Comparison of ENCODE assay signal across 11 mouse cellular contexts in genomic region chr7:45919761-45920160, GRCm38 (mm10). TPM values are rescaled to one million over a fixed set of nuclear protein-coding genes. Genes with fewer than 3 reads are reported as not detected.
DNase-seq lines count a peak whose midpoint lies in the region; ATAC-seq lines count a peak whose summit lies in the region.
"Had no signal": no experiment of that assay in that cellular context is flagged by ENCODE, and none has a peak within 500 bp of the region (broad histone marks: within the 10 kb centered on the region; RNA-seq: fewer than 3 reads in every experiment).

No protein-coding gene starts in this region.

- H3K4me1 ChIP-seq in erythroblast, embryonic 14.5 days (ENCODE audit: control insufficient read depth), result peaks cover 86% of the 10 kb centered on the region
- H3K4me1 ChIP-seq in lung, embryonic 15.5 days, result peaks cover 66% of the 10 kb centered on the region
- H3K4me1 ChIP-seq in hindbrain, embryonic 15.5 days (replicated peaks), result peaks cover 46% of the 10 kb centered on the region
- H3K4me1 ChIP-seq in neural tube, embryonic 14.5 days (ENCODE audit: control insufficient read depth, insufficient read depth, low read length), result peaks cover 22% of the 10 kb centered on the region

- peaks cover 30% of the 10 kb centered on the region for H3K36me3 ChIP-seq in erythroblast, embryonic 14.5 days (ENCODE audit: control insufficient read depth)
- H3K36me3 ChIP-seq in lung, embryonic 15.5 days, result 0 out of 2 replicates have a peak, but pooled peaks cover 3% of the 10 kb centered on the region
- no peaks in the 10 kb centered on the region for H3K36me3 ChIP-seq in hindbrain, embryonic 15.5 days
- no peaks in the 10 kb centered on the region for H3K36me3 ChIP-seq in neural tube, embryonic 14.5 days (ENCODE audit: control insufficient read depth, insufficient read depth, low read length)

- H3K27me3 ChIP-seq in erythroblast, embryonic 14.5 days (ENCODE audit: control insufficient read depth), result no peaks in the 10 kb centered on the region
- H3K27me3 ChIP-seq in lung, embryonic 15.5 days, result no peaks in the 10 kb centered on the region
- no peaks in the 10 kb centered on the region for H3K27me3 ChIP-seq in hindbrain, embryonic 15.5 days
- H3K27me3 ChIP-seq in neural tube, embryonic 14.5 days (ENCODE audit: control insufficient read depth, insufficient read depth, low read length), result 0 out of 2 replicates have a peak, but pooled peaks cover 2% of the 10 kb centered on the region

- H3K9me3 ChIP-seq in erythroblast, embryonic 14.5 days (ENCODE audit: control insufficient read depth, low read length), result no peaks in the 10 kb centered on the region; the same call in 1 of the 2 replicates
- no peaks in the 10 kb centered on the region for H3K9me3 ChIP-seq in lung, embryonic 15.5 days
- H3K9me3 ChIP-seq in hindbrain, embryonic 15.5 days, result no peaks in the 10 kb centered on the region
- no peaks in the 10 kb centered on the region for H3K9me3 ChIP-seq in neural tube, embryonic 14.5 days (ENCODE audit: control insufficient read depth, low read length)

- H3K4me2 ChIP-seq in lung, embryonic 15.5 days, result peak overlapping the region; percentile 65
- H3K4me2 ChIP-seq in hindbrain, embryonic 15.5 days, result 0 out of 2 replicates have a peak overlapping the region, but pooled peaks have one; percentile 25
- no peak overlapping the region for H3K4me2 ChIP-seq in neural tube, embryonic 14.5 days (ENCODE audit: low read depth, low read length)

- DNase-seq in lung, postnatal 10 days, result no peak
- DNase-seq in frontal cortex, postnatal 25 days (ENCODE audit: low spot score in 2 of 2), result no peak
- DNase-seq in layer of hippocampus, postnatal 14 days (ENCODE audit: low spot score in 2 of 2), result no peak
- DNase-seq: lung, adult 18-20 months had no signal

- WGBS in lung, embryonic 15.5 days, result 67% methylated on average over 4 of the region's 4 CpGs
- 82% methylated on average over 4 of the region's 4 CpGs for WGBS in hindbrain, embryonic 15.5 days
- 83% methylated on average over 4 of the region's 4 CpGs for WGBS in neural tube, embryonic 14.5 days

- peak overlapping the region; percentile 66 for H3K4me3 ChIP-seq in erythroblast, embryonic 14.5 days (replicated peaks)
- H3K4me3 ChIP-seq in lung, embryonic 15.5 days, result peak overlapping the region; percentile 48
- no peak overlapping the region for H3K4me3 ChIP-seq in hindbrain, embryonic 15.5 days
- H3K4me3 ChIP-seq in neural tube, embryonic 14.5 days (ENCODE audit: low read depth, low read length), result no peak overlapping the region

- 0 out of 2 replicates have a peak overlapping the region, but pooled peaks have one; percentile 96 for H3K27ac ChIP-seq in lung, embryonic 15.5 days
- no peak overlapping the region for H3K27ac ChIP-seq in hindbrain, embryonic 15.5 days (replicated peaks)
- H3K27ac ChIP-seq in neural tube, embryonic 14.5 days (ENCODE audit: low read depth, low read length), result no peak overlapping the region

- no peak for ATAC-seq in erythroblast, adult 5-6 weeks (replicated peaks; ENCODE audit: low FRiP score, poor library complexity, severe bottlenecking)
- ATAC-seq in lung, embryonic 15.5 days (ENCODE audit: borderline replicate concordance, extremely low read depth, low FRiP score, low TSS enrichment), result no peak
- ATAC-seq in hindbrain, embryonic 15.5 days (ENCODE audit: low FRiP score, low read depth), result no peak
- ATAC-seq in neural tube, embryonic 14.5 days (ENCODE audit: low read depth), result no peak
- ATAC-seq: activated CD4-positive, CD25-positive, alpha-beta regulatory T cell, adult 4 months had no signal

- H3K9ac ChIP-seq in lung, embryonic 15.5 days, result peak overlapping the region; percentile 58
- H3K9ac ChIP-seq in hindbrain, embryonic 15.5 days, result no peak overlapping the region
- 0 out of 2 replicates have a peak overlapping the region, but pooled peaks have one; percentile 2 for H3K9ac ChIP-seq in neural tube, embryonic 14.5 days (replicated peaks; ENCODE audit: low read depth, low read length)

RNA-seq across cellular contexts. Expression of gene Emp3, which starts 1.4 kb away (rescaled TPM):
- 3.5 and 9.5 TPM in 2 replicates for polyA plus RNA-seq in erythroblast, embryonic 14.5 days (2012)
- 56.4 and 143 TPM in 2 replicates for total RNA-seq in erythroblast, adult 5-6 weeks (2015; ENCODE audit: low replicate concordance)
- 48.2 and 77.1 TPM in 2 replicates for total RNA-seq in erythroblast, adult 5-6 weeks (2017; ENCODE audit: low replicate concordance)
- 170 and 177 TPM in 2 replicates for polyA plus RNA-seq in lung, embryonic 15.5 days (2015; fragmentation: Nextera tagmentation; extraction: Ambion mirVana)
- polyA plus RNA-seq in hindbrain, embryonic 15.5 days (2015; fragmentation: Nextera tagmentation; extraction: Ambion mirVana), result 34.1 and 43.6 TPM in 2 replicates
- 5.3 and 36.4 TPM in 2 replicates for polyA plus RNA-seq in neural tube, embryonic 14.5 days (2014; fragmentation: Nextera tagmentation; extraction: Ambion mirVana)
- 1 to 10 TPM; 1.8 to 2.6 TPM for total RNA-seq in layer of hippocampus, postnatal 14 days (2021)

RNA-seq across cellular contexts. Expression of gene Ccdc114, which starts 4.1 kb away (rescaled TPM):
- polyA plus RNA-seq in erythroblast, embryonic 14.5 days (2012), result 0.02 TPM in 1 of 2 replicates, not detected in the other
- 2.5 TPM in 1 of 2 replicates, not detected in the other for total RNA-seq in erythroblast, adult 5-6 weeks (2015; ENCODE audit: low replicate concordance)
- 0.51 and 2.0 TPM in 2 replicates for total RNA-seq in erythroblast, adult 5-6 weeks (2017; ENCODE audit: low replicate concordance)
- 6.1 and 6.4 TPM in 2 replicates for polyA plus RNA-seq in lung, embryonic 15.5 days (2015; fragmentation: Nextera tagmentation; extraction: Ambion mirVana)
- 6.6 and 8.5 TPM in 2 replicates for polyA plus RNA-seq in hindbrain, embryonic 15.5 days (2015; fragmentation: Nextera tagmentation; extraction: Ambion mirVana)
- polyA plus RNA-seq in neural tube, embryonic 14.5 days (2014; fragmentation: Nextera tagmentation; extraction: Ambion mirVana), result 3.8 and 4.0 TPM in 2 replicates
- total RNA-seq in layer of hippocampus, postnatal 14 days (2021), result 1 to 10 TPM; 2.1 to 6.2 TPM

RNA-seq across cellular contexts. Expression of gene Tmem143, which starts 23.0 kb away (rescaled TPM):
- 1.4 and 2.0 TPM in 2 replicates for polyA plus RNA-seq in erythroblast, embryonic 14.5 days (2012)
- total RNA-seq in erythroblast, adult 5-6 weeks (2015; ENCODE audit: low replicate concordance), result 1.3 TPM in 1 of 2 replicates, not detected in the other
- 0.26 and 3.8 TPM in 2 replicates for total RNA-seq in erythroblast, adult 5-6 weeks (2017; ENCODE audit: low replicate concordance)
- polyA plus RNA-seq in lung, embryonic 15.5 days (2015; fragmentation: Nextera tagmentation; extraction: Ambion mirVana), result 5.5 and 5.6 TPM in 2 replicates
- polyA plus RNA-seq in hindbrain, embryonic 15.5 days (2015; fragmentation: Nextera tagmentation; extraction: Ambion mirVana), result 6.7 and 8.5 TPM in 2 replicates
- polyA plus RNA-seq in neural tube, embryonic 14.5 days (2014; fragmentation: Nextera tagmentation; extraction: Ambion mirVana), result 4.0 and 4.8 TPM in 2 replicates
- 10 to 100 TPM; 20.8 to 25.6 TPM for total RNA-seq in layer of hippocampus, postnatal 14 days (2021)

RNA-seq across cellular contexts. Expression of gene Syngr4, which starts 23.2 kb away (rescaled TPM):
- 1.1 and 1.2 TPM in 2 replicates for polyA plus RNA-seq in erythroblast, embryonic 14.5 days (2012)
- 4.0 TPM in 1 of 2 replicates, not detected in the other for total RNA-seq in erythroblast, adult 5-6 weeks (2015; ENCODE audit: low replicate concordance)
- not detected in 2 replicates for total RNA-seq in erythroblast, adult 5-6 weeks (2017; ENCODE audit: low replicate concordance)
- 1.1 and 1.2 TPM in 2 replicates for polyA plus RNA-seq in lung, embryonic 15.5 days (2015; fragmentation: Nextera tagmentation; extraction: Ambion mirVana)
- 0.34 TPM in 1 of 2 replicates, not detected in the other for polyA plus RNA-seq in hindbrain, embryonic 15.5 days (2015; fragmentation: Nextera tagmentation; extraction: Ambion mirVana)
- 0.37 TPM in 1 of 2 replicates, not detected in the other for polyA plus RNA-seq in neural tube, embryonic 14.5 days (2014; fragmentation: Nextera tagmentation; extraction: Ambion mirVana)
- total RNA-seq in layer of hippocampus, postnatal 14 days (2021), result not detected
- total RNA-seq: hematopoietic stem cell, adult 5-6 weeks had no signal
- polyA plus RNA-seq: activated CD4-positive, CD25-positive, alpha-beta regulatory T cell, adult 4 months had no signal

RNA-seq across cellular contexts. Expression of gene Grin2d, which starts 41.6 kb away (rescaled TPM):
- 0.01 TPM in 2 replicates for polyA plus RNA-seq in erythroblast, embryonic 14.5 days (2012)
- not detected in 2 replicates for total RNA-seq in erythroblast, adult 5-6 weeks (2015; ENCODE audit: low replicate concordance)
- 0.28 TPM in 1 of 2 replicates, not detected in the other for total RNA-seq in erythroblast, adult 5-6 weeks (2017; ENCODE audit: low replicate concordance)
- 0.50 and 0.57 TPM in 2 replicates for polyA plus RNA-seq in lung, embryonic 15.5 days (2015; fragmentation: Nextera tagmentation; extraction: Ambion mirVana)
- 3.4 and 4.3 TPM in 2 replicates for polyA plus RNA-seq in hindbrain, embryonic 15.5 days (2015; fragmentation: Nextera tagmentation; extraction: Ambion mirVana)
- polyA plus RNA-seq in neural tube, embryonic 14.5 days (2014; fragmentation: Nextera tagmentation; extraction: Ambion mirVana), result 3.4 and 4.3 TPM in 2 replicates
- total RNA-seq in layer of hippocampus, postnatal 14 days (2021), result 10 to 100 TPM; 19.7 to 20.4 TPM
- polyA plus RNA-seq: activated CD4-positive, CD25-positive, alpha-beta regulatory T cell, adult 4 months had no signal

Comparison
In these comparisons a context has a peak if more than half of its experiments do, and no peak if none do; other contexts are left out.
1. H3K4me3 ChIP-seq: peak in erythroblast, embryonic 14.5 days (single experiment) and lung, embryonic 15.5 days (single experiment); none in hindbrain, embryonic 15.5 days (single experiment) and neural tube, embryonic 14.5 days (single experiment).